Mouse (Mus musculus) forebrain, embryonic 14.5 days (tissue): Measurements from ENCODE around the gene Mucl2. TPM values are rescaled to one million over a fixed set of nuclear protein-coding genes. Genes with fewer than 3 reads are reported as not detected.
"Not testable (repeated sequence)": the region's sequence is repeated elsewhere in the genome, so short reads cannot be mapped to it uniquely, and the experiment has no call there.

Experiments
- ATAC-seq: fragments of 200-750 bp; cut with Nextera tagmentation; 2 replicates; pipeline ENCODE4 v1.8.0; 2017; ENCODE audit warnings: mild to moderate bottlenecking, moderate library complexity
- DNase-seq: peaks from one replicate; pipeline ENCODE4 v3.0.0-alpha.2; 2015; ENCODE audit warnings: low spot score
- H3K27ac ChIP-seq: fragments of 300-500 bp; sonication (generic); 2 replicates; pipeline ENCODE4 v1.5.1; 2014; ENCODE audit warnings: low read depth, mild to moderate bottlenecking, control low read depth, low read length, moderate library complexity
- H3K27me3 ChIP-seq: fragments of 300-500 bp; sonication (generic); replicated peaks from 2 replicates; pipeline ENCODE4 v1.6.1; 2014; ENCODE audit warnings: low read length, control low read depth, mixed read lengths; ENCODE audit not compliant: control insufficient read depth, insufficient read depth
- H3K36me3 ChIP-seq: fragments of 300-500 bp; sonication (generic); 2 replicates; pipeline ENCODE4 v1.6.1; 2014; ENCODE audit warnings: low read length, control low read depth; ENCODE audit not compliant: control insufficient read depth, insufficient read depth
- H3K4me1 ChIP-seq: fragments of 300-500 bp; sonication (generic); 2 replicates; pipeline ENCODE4 v1.6.1; 2014; ENCODE audit warnings: antibody characterized with exemption, low read length, control low read depth; ENCODE audit not compliant: control insufficient read depth, insufficient read depth
- H3K4me2 ChIP-seq: fragments of 300-500 bp; sonication (generic); 2 replicates; pipeline ENCODE4 v1.6.1; 2014; ENCODE audit warnings: mild to moderate bottlenecking, control low read depth, low read length
- H3K4me3 ChIP-seq: fragments of 300-500 bp; sonication (generic); 2 replicates; pipeline ENCODE4 v1.5.1; 2014; ENCODE audit warnings: low read depth, low read length, control low read depth
- H3K9ac ChIP-seq: fragments of 300-500 bp; sonication (generic); 2 replicates; pipeline ENCODE4 v1.6.1; 2014; ENCODE audit warnings: mild to moderate bottlenecking, low read length, control low read depth, moderate library complexity
- H3K9me3 ChIP-seq: fragments of 300-500 bp; sonication (generic); replicated peaks from 2 replicates; pipeline ENCODE4 v1.6.1; 2016; ENCODE audit warnings: low read length, control low read depth, mixed read lengths; ENCODE audit not compliant: control insufficient read depth
- WGBS: fragments of 180-500 bp; shearing (Covaris S2); extraction: QIAGEN DNeasy Blood & Tissue Kit; methylation state at CpG from one replicate; pipeline ENCODE4 v1.1.7; 2014; 5-methylcytosine and 5-hydroxymethylcytosine counted together
- microRNA-seq: library from miRNA; unstranded; fragments of <30 nt; microRNA quantifications from one replicate; pipeline ENCODE4, GENCODE M21; 2016
- polyA plus RNA-seq: library from polyadenylated mRNA; unstranded; fragments of >200 nt; fragmentation: Nextera tagmentation; extraction: Ambion mirVana; gene quantifications from 2 replicates; pipeline ENCODE4 v1.2.1, GENCODE M21; 2014

The Mucl2 gene
- polyA plus RNA-seq: not detected in 2 replicates

DNA sequence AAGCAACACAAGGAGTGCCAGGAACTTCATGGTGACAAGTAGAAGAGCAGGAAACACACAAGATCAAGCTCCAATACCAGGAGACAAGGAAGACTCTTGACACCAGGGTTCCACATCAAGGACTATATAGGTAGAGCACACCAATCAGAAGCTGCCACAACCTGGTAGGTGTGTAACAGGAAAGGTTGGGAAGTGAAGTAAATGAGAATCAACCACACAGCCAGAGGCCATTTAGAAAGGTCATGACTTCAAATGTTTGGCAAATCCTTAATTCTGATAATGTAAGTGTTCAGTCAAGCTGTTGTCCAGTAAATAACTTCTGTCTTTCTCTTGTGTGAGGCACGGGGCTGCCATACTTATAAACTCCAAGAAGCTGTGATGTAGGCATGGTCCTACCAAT, at the start of gene Mucl2:
TSS of gene Mucl2 (minus strand) at position 101 of the 400 bp plus-strand sequence.
- no peak for DNase-seq
- 89% methylated on average over 1 of the region's 1 CpGs for WGBS
- H3K36me3 ChIP-seq: no peaks in the 10 kb centered on the region
- H3K27ac ChIP-seq: no peak within 1 kb of the TSS
- H3K4me2 ChIP-seq: no peak within 1 kb of the TSS
- H3K9me3 ChIP-seq: no peaks in the 10 kb centered on the region
- no peaks in the 10 kb centered on the region for H3K27me3 ChIP-seq
- H3K4me3 ChIP-seq: no peak within 1 kb of the TSS
- no peaks in the 10 kb centered on the region for H3K4me1 ChIP-seq
- ATAC-seq: no peak
- H3K9ac ChIP-seq: no peak within 1 kb of the TSS

DNA sequence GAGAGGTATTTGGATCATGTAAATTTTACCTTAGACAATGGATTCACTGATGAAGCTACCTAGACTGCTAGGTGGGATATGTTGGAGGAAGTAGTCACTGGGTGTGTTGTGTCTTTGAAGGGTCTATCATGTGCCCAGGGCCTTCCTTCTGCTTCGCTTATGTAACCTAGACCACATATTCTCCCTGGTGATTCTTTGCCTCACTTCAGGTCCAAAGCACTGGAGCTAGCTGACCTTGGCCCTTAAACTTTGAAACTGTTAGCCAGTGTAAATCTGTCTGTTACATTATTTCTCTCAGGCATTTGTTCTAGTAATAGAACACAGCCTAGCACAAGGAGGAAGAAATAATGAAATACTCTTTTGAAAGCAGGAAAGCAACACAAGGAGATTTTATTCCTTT, 13.9 kb upstream of the Mucl2 start:
- not testable (repeated sequence) for H3K4me1 ChIP-seq, H3K9ac ChIP-seq, ATAC-seq, H3K36me3 ChIP-seq, DNase-seq, H3K4me3 ChIP-seq, H3K27ac ChIP-seq, H3K9me3 ChIP-seq, H3K27me3 ChIP-seq, H3K4me2 ChIP-seq
- WGBS: 39% methylated on average over 1 of the region's 1 CpGs

Small RNAs within 50 kb of the gene (microRNA-seq; reads per million reads assigned to microRNA genes)
- not detected for gene Gm22852

Other genes starting within 250 kb of the Mucl2 start
- gene Mucl1, start 143.8 kb downstream of the Mucl2 start, polyA plus RNA-seq: not detected in 2 replicates